Mouse (Mus musculus) CD4-positive helper T cell, adult 2 months (primary cell): ENCODE results near the gene Olfr90.

Experiments used
- DNase-seq: peaks from one replicate; pipeline ENCODE4 v3.0.0-alpha.2; 2012; ENCODE audit warnings: low read depth, missing footprints, low spot score

Gene Olfr90

GRCm38 (mm10) chr17:37062101-37062641 lies 26.1 kb downstream of the Olfr90 start:
- no peak for DNase-seq

GRCm38 (mm10) chr17:37061435-37061834 lies 26.9 kb downstream of the Olfr90 start:
- no peak for DNase-seq

GRCm38 (mm10) chr17:37056957-37057356 lies 31.3 kb downstream of the Olfr90 start:
- no peak for DNase-seq

GRCm38 (mm10) chr17:37051745-37052144 lies 36.6 kb downstream of the Olfr90 start:
- DNase-seq: no peak

GRCm38 (mm10) chr17:37050876-37051275 lies 37.4 kb downstream of the Olfr90 start:
- peak; percentile 7 for DNase-seq

- peak; percentile 35 for DNase-seq
These were observed 37.9 kb downstream of the Olfr90 start for GRCm38 (mm10) chr17:37050399-37050798.

GRCm38 (mm10) chr17:37049570-37050310 lies 38.6 kb downstream of the Olfr90 start:
- peak; percentile 49 for DNase-seq

GRCm38 (mm10) chr17:37048383-37048782 lies 39.9 kb downstream of the Olfr90 start:
- DNase-seq: no peak

- DNase-seq: peak; percentile 58
These were observed 40.3 kb downstream of the Olfr90 start for GRCm38 (mm10) chr17:37047981-37048380.

- DNase-seq: peak; percentile 10
These were observed 40.8 kb downstream of the Olfr90 start for GRCm38 (mm10) chr17:37047332-37047976.

- DNase-seq: peak; percentile 72
These were observed 41.8 kb downstream of the Olfr90 start for GRCm38 (mm10) chr17:37046312-37047112.

GRCm38 (mm10) chr17:37045611-37046311 lies 42.5 kb downstream of the Olfr90 start, which contains the start of gene Gabbr1:
Gabbr1 (plus strand) TSS chr17:37045966.
- DNase-seq: peak; percentile 88

- no peak for DNase-seq
These were observed 43.6 kb downstream of the Olfr90 start for GRCm38 (mm10) chr17:37044651-37045244.

- DNase-seq: no peak
These were observed 49.0 kb downstream of the Olfr90 start for GRCm38 (mm10) chr17:37039127-37039894.
